Mouse (Mus musculus): ENCODE data around the gene Il4ra. TPM values are rescaled to one million over a fixed set of nuclear protein-coding genes. Genes with fewer than 3 reads are reported as not detected.

The Il4ra gene
- total and polyA plus RNA-seq, 2 experiments from 2014 or later, result 4.5 to 14.3 TPM

DNA sequence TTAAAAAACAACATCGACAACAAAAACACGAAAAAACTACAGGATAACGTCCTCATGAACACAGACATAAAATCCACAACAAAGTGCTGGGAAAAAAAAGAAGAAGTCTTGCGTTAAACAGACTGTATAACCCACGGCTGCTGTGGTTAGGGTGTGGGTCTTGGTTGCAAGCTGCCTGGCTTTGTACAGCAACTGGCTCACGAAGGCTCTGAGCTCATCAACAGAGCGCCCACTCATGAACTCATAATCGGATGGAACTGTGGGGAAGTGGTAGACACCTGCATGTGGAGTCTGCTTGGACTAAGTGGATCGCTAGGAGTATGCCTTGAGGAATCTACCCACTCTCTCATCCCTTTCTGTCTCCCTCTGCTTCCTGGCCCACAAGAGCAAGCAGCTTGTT is 45.2 kb downstream of the Il4ra start:
- H3K27ac ChIP-seq, result no peak overlapping the region
- no peak overlapping the region for H3K4me2 ChIP-seq (ENCODE audit: low read depth, low read length)
- DNase-seq (ENCODE audit: low spot score) (no peak), ATAC-seq (no peak)
- no peaks in the 10 kb centered on the region for H3K9me3 ChIP-seq (ENCODE audit: low read length)
- H3K4me3 ChIP-seq (ENCODE audit: low read length), result no peak overlapping the region
- no peak overlapping the region for H3K9ac ChIP-seq (replicated peaks; ENCODE audit: low read length)
- no peaks in the 10 kb centered on the region for H3K4me1 ChIP-seq (ENCODE audit: insufficient read depth, low read length)
- no peak for TF ChIP-seq CTCF (IDR thresholded peaks at IDR 0.05; ENCODE audit: low read depth)
- WGBS, result 91% methylated on average over 9 of the region's 9 CpGs
- H3K36me3 ChIP-seq (ENCODE audit: insufficient read depth, low read length), result no peaks in the 10 kb centered on the region
- H3K27me3 ChIP-seq (ENCODE audit: insufficient read depth, low read length), result no peaks in the 10 kb centered on the region

GRCm38 (mm10) chr7:125597516-125598347 is 45.8 kb downstream of the Il4ra start:
- no peak overlapping the region for H3K27ac ChIP-seq
- WGBS, result 79% methylated on average over 11 of the region's 11 CpGs
- H3K27me3 ChIP-seq (ENCODE audit: insufficient read depth, low read length), result no peaks in the 10 kb centered on the region
- H3K36me3 ChIP-seq (ENCODE audit: insufficient read depth, low read length), result no peaks in the 10 kb centered on the region
- no peak overlapping the region for H3K9ac ChIP-seq (replicated peaks; ENCODE audit: low read length)
- no peak for DNase-seq (ENCODE audit: low spot score)
- H3K9me3 ChIP-seq (ENCODE audit: low read length), result no peaks in the 10 kb centered on the region
- ATAC-seq, result no peak
- no peak overlapping the region for H3K4me3 ChIP-seq (ENCODE audit: low read length)
- no peaks in the 10 kb centered on the region for H3K4me1 ChIP-seq (ENCODE audit: insufficient read depth, low read length)
- TF ChIP-seq CTCF (IDR thresholded peaks at IDR 0.05; ENCODE audit: low read depth), result no peak
- H3K4me2 ChIP-seq (ENCODE audit: low read depth, low read length), result no peak overlapping the region

DNA sequence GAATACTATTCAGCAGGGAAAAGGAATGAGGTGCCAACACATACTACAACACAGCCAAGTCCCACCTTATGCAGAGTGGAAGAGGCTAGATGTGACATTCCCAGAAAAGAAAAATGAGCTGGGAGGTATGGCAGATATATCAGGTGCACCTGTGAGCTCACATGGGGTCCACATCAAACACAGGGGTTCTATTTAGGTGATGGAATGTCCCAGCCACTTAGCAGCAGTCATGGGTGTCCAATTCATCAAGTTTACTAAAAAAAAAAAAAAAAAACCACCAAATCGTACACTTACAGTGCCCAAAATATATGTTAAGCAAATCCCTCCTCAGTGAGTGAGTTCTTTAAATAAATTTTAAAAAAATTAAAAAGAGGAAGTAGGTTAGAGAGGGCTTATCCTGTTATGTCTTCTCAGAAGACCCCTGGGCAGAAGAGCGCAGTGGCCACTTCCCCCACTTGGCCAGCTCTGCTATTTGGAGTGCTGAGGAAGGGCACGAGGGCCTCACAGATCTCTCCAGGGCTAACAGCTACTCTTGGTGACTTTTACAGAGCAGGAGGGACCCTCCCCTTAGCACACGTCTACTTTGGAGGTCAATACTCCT is 47.6 kb downstream of the Il4ra start:
- Histone ChIP-seq H3K36me3 (ENCODE audit: insufficient read depth, low read length) (no peaks in the 10 kb centered on the region), H3K27me3 (ENCODE audit: insufficient read depth, low read length) (no peaks in the 10 kb centered on the region), H3K4me2 (ENCODE audit: low read depth, low read length) (no peak overlapping the region), H3K4me1 (ENCODE audit: insufficient read depth, low read length) (no peaks in the 10 kb centered on the region), H3K4me3 (ENCODE audit: low read length) (no peak overlapping the region), H3K9me3 (ENCODE audit: low read length) (no peaks in the 10 kb centered on the region), H3K9ac (replicated peaks; ENCODE audit: low read length) (no peak overlapping the region), H3K27ac (no peak overlapping the region)
- 75% methylated on average over 4 of the region's 4 CpGs for WGBS
- no peak for TF ChIP-seq CTCF (IDR thresholded peaks at IDR 0.05; ENCODE audit: low read depth)
- DNase-seq (ENCODE audit: low spot score) (no peak), ATAC-seq (no peak)

GRCm38 (mm10) chr7:125600136-125600535 is 48.2 kb downstream of the Il4ra start:
- H3K4me3 ChIP-seq (ENCODE audit: low read length), result no peak overlapping the region
- H3K4me2 ChIP-seq (ENCODE audit: low read depth, low read length), result no peak overlapping the region
- ATAC-seq, result no peak
- no peak for DNase-seq (ENCODE audit: low spot score)
- H3K27me3 ChIP-seq (ENCODE audit: insufficient read depth, low read length), result no peaks in the 10 kb centered on the region
- WGBS, result 77% methylated on average over 10 of the region's 10 CpGs
- H3K36me3 ChIP-seq (ENCODE audit: insufficient read depth, low read length), result no peaks in the 10 kb centered on the region
- H3K27ac ChIP-seq, result no peak overlapping the region
- no peaks in the 10 kb centered on the region for H3K9me3 ChIP-seq (ENCODE audit: low read length)
- H3K4me1 ChIP-seq (ENCODE audit: insufficient read depth, low read length), result no peaks in the 10 kb centered on the region
- TF ChIP-seq CTCF (IDR thresholded peaks at IDR 0.05; ENCODE audit: low read depth), result no peak
- no peak overlapping the region for H3K9ac ChIP-seq (replicated peaks; ENCODE audit: low read length)

DNA sequence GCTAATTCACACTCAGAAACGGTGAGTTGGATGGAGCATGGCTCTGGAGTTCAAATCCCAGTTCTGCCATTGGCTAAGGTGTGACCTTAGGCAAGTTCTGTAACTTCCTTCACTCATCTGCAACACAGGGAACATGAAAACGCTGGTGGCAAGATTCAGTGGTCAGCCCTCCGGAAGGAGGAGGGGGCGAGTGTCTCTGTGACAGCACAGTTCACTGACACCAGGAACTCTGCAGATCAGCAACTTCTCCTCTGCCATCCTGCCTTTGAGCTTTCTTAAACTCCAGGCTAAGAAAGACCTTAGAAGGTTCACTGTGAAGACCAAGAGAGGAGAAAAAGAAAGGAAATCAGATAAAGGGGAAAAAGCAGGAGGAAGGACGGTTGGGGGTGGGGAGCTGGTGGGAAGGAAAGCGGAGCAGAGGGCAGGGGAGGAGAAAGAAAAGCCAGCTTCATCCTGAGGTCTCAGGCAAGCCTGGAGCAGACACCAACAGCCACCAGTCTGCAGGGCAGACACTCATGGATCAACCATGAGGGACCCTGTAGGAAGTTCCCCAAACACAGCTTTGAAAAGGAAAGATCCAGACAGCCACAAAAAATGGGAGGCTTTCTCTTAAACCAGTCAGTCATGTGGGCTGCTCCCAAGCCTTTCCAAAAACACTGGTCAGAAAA is 48.8 kb downstream of the Il4ra start:
- ATAC-seq (no peak), DNase-seq (ENCODE audit: low spot score) (no peak)
- Histone ChIP-seq H3K4me1 (ENCODE audit: insufficient read depth, low read length) (no peaks in the 10 kb centered on the region), H3K27me3 (ENCODE audit: insufficient read depth, low read length) (no peaks in the 10 kb centered on the region), H3K4me2 (ENCODE audit: low read depth, low read length) (no peak overlapping the region), H3K4me3 (ENCODE audit: low read length) (no peak overlapping the region), H3K9ac (replicated peaks; ENCODE audit: low read length) (no peak overlapping the region), H3K9me3 (ENCODE audit: low read length) (no peaks in the 10 kb centered on the region), H3K27ac (no peak overlapping the region), H3K36me3 (ENCODE audit: insufficient read depth, low read length) (no peaks in the 10 kb centered on the region)
- WGBS, result 45% methylated on average over 6 of the region's 6 CpGs
- no peak for TF ChIP-seq CTCF (IDR thresholded peaks at IDR 0.05; ENCODE audit: low read depth)

- Histone ChIP-seq H3K4me2 (ENCODE audit: low read depth, low read length) (no peak overlapping the region), H3K36me3 (ENCODE audit: insufficient read depth, low read length) (no peaks in the 10 kb centered on the region), H3K27me3 (ENCODE audit: insufficient read depth, low read length) (no peaks in the 10 kb centered on the region), H3K9ac (replicated peaks; ENCODE audit: low read length) (no peak overlapping the region), H3K4me3 (ENCODE audit: low read length) (no peak overlapping the region), H3K27ac (no peak overlapping the region), H3K9me3 (ENCODE audit: low read length) (no peaks in the 10 kb centered on the region), H3K4me1 (ENCODE audit: insufficient read depth, low read length) (no peaks in the 10 kb centered on the region)
- no peak for TF ChIP-seq CTCF (IDR thresholded peaks at IDR 0.05; ENCODE audit: low read depth)
- ATAC-seq (no peak), DNase-seq (ENCODE audit: low spot score) (no peak)
- 94% methylated on average over 6 of the region's 6 CpGs for WGBS
These were observed 49.4 kb downstream of the Il4ra start for GRCm38 (mm10) chr7:125601280-125601670.

Data from hindbrain, postnatal 0 days (tissue).